Mouse (Mus musculus) hindbrain, embryonic 13.5 days (tissue): Measurements from ENCODE around the gene Gm11569. TPM values are rescaled to one million over a fixed set of nuclear protein-coding genes. Genes with fewer than 3 reads are reported as not detected.

ENCODE experiments used
- ATAC-seq: fragments of 200-750 bp; cut with Nextera tagmentation; 2 replicates; pipeline ENCODE4 v1.8.0; 2017; ENCODE audit warnings: moderate TSS enrichment; ENCODE audit not compliant: low FRiP score
- H3K27ac ChIP-seq: fragments of 300-500 bp; sonication (generic); 2 replicates; pipeline ENCODE4 v1.5.1; 2015; ENCODE audit warnings: inconsistent platforms, mild to moderate bottlenecking, moderate library complexity
- H3K27me3 ChIP-seq: fragments of 300-500 bp; sonication (generic); 2 replicates; pipeline ENCODE4 v1.6.1; 2015; ENCODE audit warnings: mild to moderate bottlenecking, inconsistent platforms
- H3K36me3 ChIP-seq: fragments of 300-500 bp; sonication (generic); 2 replicates; pipeline ENCODE4 v1.6.1; 2015; ENCODE audit warnings: mild to moderate bottlenecking, inconsistent platforms
- H3K4me1 ChIP-seq: fragments of 300-500 bp; sonication (generic); replicated peaks from 2 replicates; pipeline ENCODE4 v1.6.1; 2015; ENCODE audit warnings: inconsistent platforms
- H3K4me2 ChIP-seq: fragments of 300-500 bp; sonication (generic); 2 replicates; pipeline ENCODE4 v1.6.1; 2015; ENCODE audit warnings: inconsistent platforms, mild to moderate bottlenecking, moderate library complexity
- H3K4me3 ChIP-seq: fragments of 300-500 bp; sonication (generic); 2 replicates; pipeline ENCODE4 v1.5.1; 2015; ENCODE audit warnings: mild to moderate bottlenecking, inconsistent platforms
- H3K9ac ChIP-seq: fragments of 300-500 bp; sonication (generic); 2 replicates; pipeline ENCODE4 v1.6.1; 2015; ENCODE audit warnings: mild to moderate bottlenecking, inconsistent platforms
- H3K9me3 ChIP-seq: fragments of 300-500 bp; sonication (generic); 2 replicates; pipeline ENCODE4 v1.6.1; 2016; ENCODE audit warnings: inconsistent platforms
- WGBS: fragments of 180-500 bp; shearing (Covaris S2); methylation state at CpG from one replicate; pipeline ENCODE4 v1.1.7; 2015; 5-methylcytosine and 5-hydroxymethylcytosine counted together
- polyA plus RNA-seq: library from polyadenylated mRNA; unstranded; fragments of >200 nt; fragmentation: Nextera tagmentation; extraction: Ambion mirVana; gene quantifications from 2 replicates; pipeline ENCODE4 v1.2.1, GENCODE M21; 2015

Gm11569 gene
- polyA plus RNA-seq, 1 experiment from 2014 or later = not detected

DNA sequence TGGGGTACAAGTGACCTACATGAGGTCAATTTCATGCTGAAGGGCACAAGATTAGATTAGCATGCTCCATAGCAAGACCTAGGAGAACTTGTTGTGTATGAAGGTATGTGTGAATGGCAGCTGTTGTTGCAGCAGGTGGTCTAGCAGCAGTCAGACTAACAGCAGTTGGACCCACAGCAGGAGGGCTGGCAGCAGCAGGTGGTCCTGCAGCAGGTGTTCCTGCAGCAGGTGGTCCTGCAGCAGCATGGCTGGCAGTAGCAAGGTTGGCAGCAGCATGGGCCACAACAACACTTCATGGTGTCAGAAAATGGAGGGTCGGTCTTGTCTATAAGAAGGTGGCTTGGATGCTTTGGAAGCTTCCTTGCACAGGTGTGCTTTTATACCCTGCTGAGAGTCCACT is 39.9 kb downstream of the Gm11569 start:
- ATAC-seq = no peak

More for the DNA sequence above, 39.9 kb downstream of the Gm11569 start:
- Histone ChIP-seq H3K36me3 (no peaks in the 10 kb centered on the region), H3K27ac (no peak overlapping the region), H3K4me1 (no peaks in the 10 kb centered on the region), H3K9me3 (no peaks in the 10 kb centered on the region), H3K9ac (no peak overlapping the region), H3K4me2 (no peak overlapping the region), H3K4me3 (no peak overlapping the region), H3K27me3 (no peaks in the 10 kb centered on the region)
- WGBS = 100% methylated on average over 1 of the region's 1 CpGs

Other genes starting within 250 kb of the Gm11569 start
- not detected in 2 replicates for gene Krtap3-3, start 248.1 kb downstream of the Gm11569 start, polyA plus RNA-seq
- gene Krtap3-2, start 242.1 kb downstream of the Gm11569 start, polyA plus RNA-seq = not detected in 2 replicates
- not detected in 2 replicates for gene Gm11939, start 239.5 kb downstream of the Gm11569 start, polyA plus RNA-seq
- gene Krtap3-1, start 232.3 kb downstream of the Gm11569 start, polyA plus RNA-seq = not detected in 2 replicates
- gene Krtap1-5, start 217.9 kb downstream of the Gm11569 start, polyA plus RNA-seq = not detected in 2 replicates
- gene Krtap1-4, start 215.3 kb downstream of the Gm11569 start, polyA plus RNA-seq = not detected in 2 replicates
- gene Krtap1-3, start 207.6 kb downstream of the Gm11569 start, polyA plus RNA-seq = not detected in 2 replicates
- not detected in 2 replicates for gene Krtap9-3, start 200.8 kb downstream of the Gm11569 start, polyA plus RNA-seq
- gene Gm11938, start 195.6 kb downstream of the Gm11569 start, polyA plus RNA-seq = not detected in 2 replicates
- not detected in 2 replicates for gene Gm11937, start 188.7 kb downstream of the Gm11569 start, polyA plus RNA-seq
- gene Krtap2-4, start 184.1 kb downstream of the Gm11569 start, polyA plus RNA-seq = not detected in 2 replicates
- not detected in 2 replicates for gene Gm11562, start 178.5 kb downstream of the Gm11569 start, polyA plus RNA-seq
- gene Krtap4-1, start 170.7 kb downstream of the Gm11569 start, polyA plus RNA-seq = not detected in 2 replicates
- gene Krtap4-2, start 163.8 kb downstream of the Gm11569 start, polyA plus RNA-seq = not detected in 2 replicates
- gene Krtap4-7, start 154.8 kb downstream of the Gm11569 start, polyA plus RNA-seq = not detected in 2 replicates
- not detected in 2 replicates for gene Gm11555, start 148.7 kb downstream of the Gm11569 start, polyA plus RNA-seq
- not detected in 2 replicates for gene Gm11563, start 140.0 kb downstream of the Gm11569 start, polyA plus RNA-seq
- gene Krtap4-6, start 133.0 kb downstream of the Gm11569 start, polyA plus RNA-seq = not detected in 2 replicates
- gene Gm14190, start 108.2 kb downstream of the Gm11569 start, polyA plus RNA-seq = not detected in 2 replicates
- not detected in 2 replicates for gene Gm14180, start 64.6 kb downstream of the Gm11569 start, polyA plus RNA-seq
- not detected in 2 replicates for gene Gm11595, start 26.0 kb downstream of the Gm11569 start, polyA plus RNA-seq
- not detected in 2 replicates for gene Krtap4-8, start 18.2 kb downstream of the Gm11569 start, polyA plus RNA-seq
- not detected in 2 replicates for gene Krtap4-9, start 13.7 kb downstream of the Gm11569 start, polyA plus RNA-seq
- gene Gm11596, start 5.5 kb downstream of the Gm11569 start, polyA plus RNA-seq = not detected in 2 replicates
- not detected in 2 replicates for gene Gm11554, start 5.5 kb upstream of the Gm11569 start, polyA plus RNA-seq
- not detected in 2 replicates for gene Krtap4-13, start 11.0 kb upstream of the Gm11569 start, polyA plus RNA-seq
- gene Gm11564, start 16.7 kb upstream of the Gm11569 start, polyA plus RNA-seq = not detected in 2 replicates
- gene 2300003K06Rik, start 39.1 kb upstream of the Gm11569 start, polyA plus RNA-seq = not detected in 2 replicates
- gene Krtap4-16, start 52.7 kb upstream of the Gm11569 start, polyA plus RNA-seq = not detected in 2 replicates
- gene Gm11568, start 59.0 kb upstream of the Gm11569 start, polyA plus RNA-seq = not detected in 2 replicates
- gene Gm11559, start 65.5 kb upstream of the Gm11569 start, polyA plus RNA-seq = not detected in 2 replicates
- gene Krtap9-1, start 74.5 kb upstream of the Gm11569 start, polyA plus RNA-seq = not detected in 2 replicates
- gene Gm11567, start 80.3 kb upstream of the Gm11569 start, polyA plus RNA-seq = not detected in 2 replicates
- not detected in 2 replicates for gene Krtap31-1, start 109.0 kb upstream of the Gm11569 start, polyA plus RNA-seq
- not detected in 2 replicates for gene Gm11565, start 115.8 kb upstream of the Gm11569 start, polyA plus RNA-seq
- gene Krtap31-2, start 137.4 kb upstream of the Gm11569 start, polyA plus RNA-seq = not detected in 2 replicates
- gene Krtap9-5, start 149.5 kb upstream of the Gm11569 start, polyA plus RNA-seq = not detected in 2 replicates
- gene Krtap29-1, start 180.1 kb upstream of the Gm11569 start, polyA plus RNA-seq = not detected in 2 replicates
- 0.09 and 0.13 TPM in 2 replicates for gene Krtap16-1, start 187.7 kb upstream of the Gm11569 start, polyA plus RNA-seq
- 0.45 TPM in 1 of 2 replicates, not detected in the other for gene Krtap17-1, start 195.1 kb upstream of the Gm11569 start, polyA plus RNA-seq
- gene Krt33a, start 217.3 kb upstream of the Gm11569 start, polyA plus RNA-seq = not detected in 2 replicates
- not detected in 2 replicates for gene Krt33b, start 230.9 kb upstream of the Gm11569 start, polyA plus RNA-seq
- not detected in 2 replicates for gene Krt34, start 242.6 kb upstream of the Gm11569 start, polyA plus RNA-seq